Mouse (Mus musculus): Measurements from ENCODE around the gene Med13l. TPM values are rescaled to one million over a fixed set of nuclear protein-coding genes. Genes with fewer than 3 reads are reported as not detected.

Gene Med13l
- polyA plus RNA-seq, 1 experiment from 2014 or later = 7.0 TPM

- Histone ChIP-seq H3K9ac (ENCODE audit: low read depth, low read length) (no peak overlapping the region), H3K27me3 (ENCODE audit: insufficient read depth, low read length) (no peaks in the 10 kb centered on the region), H3K9me3 (replicated peaks; ENCODE audit: low read length) (no peaks in the 10 kb centered on the region), H3K4me3 (replicated peaks; ENCODE audit: low read depth, low read length) (no peak overlapping the region), H3K4me1 (replicated peaks; ENCODE audit: insufficient read depth, low read length) (peaks cover 8% of the 10 kb centered on the region; the same call in 1 of the 2 replicates), H3K36me3 (ENCODE audit: insufficient read depth, low read length) (no peaks in the 10 kb centered on the region), H3K4me2 (ENCODE audit: low read length) (no peak overlapping the region), H3K27ac (no peak overlapping the region)
- no peak for TF ChIP-seq CTCF (IDR thresholded peaks at IDR 0.05; ENCODE audit: low read depth)
- DNase-seq (ENCODE audit: low spot score) (no peak), ATAC-seq (replicated peaks; ENCODE audit: low FRiP score, low read depth) (no peak)
- WGBS = 72% methylated on average over 9 of the region's 9 CpGs
Observed at GRCm38 (mm10) chr5:118693996-118694395, 133.5 kb downstream of the Med13l start.

- no peak for TF ChIP-seq CTCF (IDR thresholded peaks at IDR 0.05; ENCODE audit: low read depth)
- WGBS = 79% methylated on average over 7 of the region's 7 CpGs
- H3K27ac ChIP-seq = no peak overlapping the region
- no peaks in the 10 kb centered on the region for H3K9me3 ChIP-seq (replicated peaks; ENCODE audit: low read length)
- no peaks in the 10 kb centered on the region for H3K27me3 ChIP-seq (ENCODE audit: insufficient read depth, low read length)
- no peaks in the 10 kb centered on the region for H3K4me1 ChIP-seq (replicated peaks; ENCODE audit: insufficient read depth, low read length)
- no peak overlapping the region for H3K9ac ChIP-seq (ENCODE audit: low read depth, low read length)
- H3K4me3 ChIP-seq (replicated peaks; ENCODE audit: low read depth, low read length) = no peak overlapping the region
- no peaks in the 10 kb centered on the region for H3K36me3 ChIP-seq (ENCODE audit: insufficient read depth, low read length)
- DNase-seq (ENCODE audit: low spot score) (no peak), ATAC-seq (replicated peaks; ENCODE audit: low FRiP score, low read depth) (no peak)
- H3K4me2 ChIP-seq (ENCODE audit: low read length) = no peak overlapping the region
Observed at GRCm38 (mm10) chr5:118697073-118697472, 136.6 kb downstream of the Med13l start.

GRCm38 (mm10) chr5:118700978-118701377, 140.5 kb downstream of the Med13l start:
- DNase-seq (ENCODE audit: low spot score) = no peak
- Histone ChIP-seq H3K9me3 (replicated peaks; ENCODE audit: low read length) (no peaks in the 10 kb centered on the region), H3K27me3 (ENCODE audit: insufficient read depth, low read length) (no peaks in the 10 kb centered on the region), H3K36me3 (ENCODE audit: insufficient read depth, low read length) (no peaks in the 10 kb centered on the region), H3K27ac (no peak overlapping the region), H3K4me2 (ENCODE audit: low read length) (no peak overlapping the region), H3K4me3 (replicated peaks; ENCODE audit: low read depth, low read length) (no peak overlapping the region), H3K4me1 (replicated peaks; ENCODE audit: insufficient read depth, low read length) (no peaks in the 10 kb centered on the region), H3K9ac (ENCODE audit: low read depth, low read length) (no peak overlapping the region)
- TF ChIP-seq CTCF (IDR thresholded peaks at IDR 0.05; ENCODE audit: low read depth) = no peak
- 81% methylated on average over 4 of the region's 4 CpGs for WGBS
- no peak for ATAC-seq (replicated peaks; ENCODE audit: low FRiP score, low read depth)

- Histone ChIP-seq H3K4me3 (replicated peaks; ENCODE audit: low read depth, low read length) (no peak overlapping the region), H3K4me2 (ENCODE audit: low read length) (no peak overlapping the region), H3K27me3 (ENCODE audit: insufficient read depth, low read length) (no peaks in the 10 kb centered on the region), H3K9me3 (replicated peaks; ENCODE audit: low read length) (no peaks in the 10 kb centered on the region), H3K9ac (ENCODE audit: low read depth, low read length) (no peak overlapping the region), H3K36me3 (ENCODE audit: insufficient read depth, low read length) (no peaks in the 10 kb centered on the region), H3K4me1 (replicated peaks; ENCODE audit: insufficient read depth, low read length) (peaks cover 8% of the 10 kb centered on the region; the same call in 1 of the 2 replicates), H3K27ac (no peak overlapping the region)
- no peak for ATAC-seq (replicated peaks; ENCODE audit: low FRiP score, low read depth)
- DNase-seq (ENCODE audit: low spot score) = no peak
- no peak for TF ChIP-seq CTCF (IDR thresholded peaks at IDR 0.05; ENCODE audit: low read depth)
- WGBS = 44% methylated on average over 9 of the region's 9 CpGs
Observed at GRCm38 (mm10) chr5:118702674-118703073, 142.2 kb downstream of the Med13l start.

- Histone ChIP-seq H3K36me3 (ENCODE audit: insufficient read depth, low read length) (no peaks in the 10 kb centered on the region), H3K27me3 (ENCODE audit: insufficient read depth, low read length) (no peaks in the 10 kb centered on the region), H3K27ac (no peak overlapping the region), H3K4me1 (replicated peaks; ENCODE audit: insufficient read depth, low read length) (peaks cover 8% of the 10 kb centered on the region; the same call in 1 of the 2 replicates), H3K9me3 (replicated peaks; ENCODE audit: low read length) (no peaks in the 10 kb centered on the region), H3K9ac (ENCODE audit: low read depth, low read length) (no peak overlapping the region), H3K4me3 (replicated peaks; ENCODE audit: low read depth, low read length) (no peak overlapping the region), H3K4me2 (ENCODE audit: low read length) (no peak overlapping the region)
- peak; percentile 62 for TF ChIP-seq CTCF (IDR thresholded peaks at IDR 0.05; ENCODE audit: low read depth)
- DNase-seq (ENCODE audit: low spot score) (no peak), ATAC-seq (replicated peaks; ENCODE audit: low FRiP score, low read depth) (no peak)
- 86% methylated on average over 3 of the region's 3 CpGs for WGBS
Observed at GRCm38 (mm10) chr5:118704148-118704547, 143.7 kb downstream of the Med13l start.

GRCm38 (mm10) chr5:118704960-118705359, 144.5 kb downstream of the Med13l start:
- peaks cover 8% of the 10 kb centered on the region; the same call in 1 of the 2 replicates for H3K4me1 ChIP-seq (replicated peaks; ENCODE audit: insufficient read depth, low read length)
- H3K4me3 ChIP-seq (replicated peaks; ENCODE audit: low read depth, low read length) = no peak overlapping the region
- DNase-seq (ENCODE audit: low spot score) (no peak), ATAC-seq (replicated peaks; ENCODE audit: low FRiP score, low read depth) (no peak)
- no peak overlapping the region for H3K4me2 ChIP-seq (ENCODE audit: low read length)
- no peak overlapping the region for H3K27ac ChIP-seq
- no peak overlapping the region for H3K9ac ChIP-seq (ENCODE audit: low read depth, low read length)
- TF ChIP-seq CTCF (IDR thresholded peaks at IDR 0.05; ENCODE audit: low read depth) = no peak
- no peaks in the 10 kb centered on the region for H3K27me3 ChIP-seq (ENCODE audit: insufficient read depth, low read length)
- no peaks in the 10 kb centered on the region for H3K36me3 ChIP-seq (ENCODE audit: insufficient read depth, low read length)
- H3K9me3 ChIP-seq (replicated peaks; ENCODE audit: low read length) = no peaks in the 10 kb centered on the region
- WGBS = 84% methylated on average over 9 of the region's 9 CpGs

GRCm38 (mm10) chr5:118706009-118706408, 145.5 kb downstream of the Med13l start:
- Histone ChIP-seq H3K36me3 (ENCODE audit: insufficient read depth, low read length) (no peaks in the 10 kb centered on the region), H3K4me2 (ENCODE audit: low read length) (no peak overlapping the region), H3K27me3 (ENCODE audit: insufficient read depth, low read length) (no peaks in the 10 kb centered on the region), H3K27ac (no peak overlapping the region), H3K9ac (ENCODE audit: low read depth, low read length) (no peak overlapping the region), H3K4me3 (replicated peaks; ENCODE audit: low read depth, low read length) (no peak overlapping the region), H3K9me3 (replicated peaks; ENCODE audit: low read length) (no peaks in the 10 kb centered on the region), H3K4me1 (replicated peaks; ENCODE audit: insufficient read depth, low read length) (peaks cover 8% of the 10 kb centered on the region; the same call in 1 of the 2 replicates)
- WGBS = 72% methylated on average over 6 of the region's 6 CpGs
- DNase-seq (ENCODE audit: low spot score) = no peak
- no peak for ATAC-seq (replicated peaks; ENCODE audit: low FRiP score, low read depth)
- TF ChIP-seq CTCF (IDR thresholded peaks at IDR 0.05; ENCODE audit: low read depth) = no peak

Data from kidney, postnatal 0 days (tissue).